Mouse (Mus musculus) liver, adult (tissue): ENCODE measurements at regions not wholly inside any gene's neighbourhood (a gene's known extent, or its start where the extent isn't known, plus 50 kb on each side); places are given as distances from the start of the nearest gene placed in this dataset.

Source experiments
- GATA4 ChIP-seq: IDR thresholded peaks from 2 replicates; pipeline ENCODE4 v1.6.1; 2014; ENCODE audit warnings: mild to moderate bottlenecking, low read length; ENCODE audit not compliant: insufficient replicate concordance

GRCm38 (mm10) chr2:128312084-128312594 is 186.3 kb downstream of the Bcl2l11 start:
- no peak for TF ChIP-seq GATA4

- no peak for TF ChIP-seq GATA4
Measured at GRCm38 (mm10) chr2:128312659-128313581, 187.1 kb downstream of the Bcl2l11 start.

GRCm38 (mm10) chr2:128313582-128313918 is 187.7 kb downstream of the Bcl2l11 start:
- TF ChIP-seq GATA4: no peak

GRCm38 (mm10) chr2:128313948-128314347 is 188.1 kb downstream of the Bcl2l11 start:
- TF ChIP-seq GATA4: no peak

GRCm38 (mm10) chr2:128316516-128316915 is 190.7 kb downstream of the Bcl2l11 start:
- TF ChIP-seq GATA4: no peak

GRCm38 (mm10) chr2:128318266-128318665 is 192.4 kb downstream of the Bcl2l11 start:
- TF ChIP-seq GATA4: no peak

- no peak for TF ChIP-seq GATA4
Measured at GRCm38 (mm10) chr2:128318956-128319355, 193.1 kb downstream of the Bcl2l11 start.

GRCm38 (mm10) chr2:128321475-128321874 is 195.6 kb downstream of the Bcl2l11 start:
- TF ChIP-seq GATA4: no peak

GRCm38 (mm10) chr2:128324256-128325096 is 198.6 kb downstream of the Bcl2l11 start:
- TF ChIP-seq GATA4: no peak

GRCm38 (mm10) chr2:128325097-128325421 is 199.2 kb downstream of the Bcl2l11 start:
- TF ChIP-seq GATA4: no peak

GRCm38 (mm10) chr2:128325456-128325855 is 199.6 kb downstream of the Bcl2l11 start:
- no peak for TF ChIP-seq GATA4

GRCm38 (mm10) chr2:128330833-128331232 is 205.0 kb downstream of the Bcl2l11 start:
- TF ChIP-seq GATA4: no peak

GRCm38 (mm10) chr2:128331275-128331674 is 205.4 kb downstream of the Bcl2l11 start:
- no peak for TF ChIP-seq GATA4

GRCm38 (mm10) chr2:128331681-128332080 is 205.8 kb downstream of the Bcl2l11 start:
- TF ChIP-seq GATA4: no peak

- no peak for TF ChIP-seq GATA4
Measured at GRCm38 (mm10) chr2:128333401-128334142, 207.7 kb downstream of the Bcl2l11 start.
